Mouse (Mus musculus): ENCODE measurements around the gene Uqcrc2. TPM values are rescaled to one million over a fixed set of nuclear protein-coding genes. Genes with fewer than 3 reads are reported as not detected.

Gene Uqcrc2
- 195 and 203 TPM in 2 replicates for polyA plus RNA-seq (2015; fragmentation: Nextera tagmentation; extraction: Ambion mirVana)

- H3K27me3 ChIP-seq, result no peaks in the 10 kb centered on the region
- under 1% methylated on average over 45 of the region's 45 CpGs for WGBS
- peak within 1 kb of the TSS; percentile 96 for H3K9ac ChIP-seq (replicated peaks)
- peak within 1 kb of the TSS; percentile 92 for H3K4me3 ChIP-seq (replicated peaks)
- peaks cover 22% of the 10 kb centered on the region for H3K4me1 ChIP-seq (replicated peaks)
- H3K4me2 ChIP-seq (replicated peaks), result peak within 1 kb of the TSS; percentile 93
- H3K9me3 ChIP-seq, result no peaks in the 10 kb centered on the region
- peak; percentile 100 for ATAC-seq
- peaks cover 13% of the 10 kb centered on the region for H3K36me3 ChIP-seq
- H3K27ac ChIP-seq, result peak within 1 kb of the TSS; percentile 88
Observed at GRCm38 (mm10) chr7:120634711-120635361, at the start of gene Uqcrc2. Uqcrc2 (plus strand) TSS chr7:120635176.

- H3K27me3 ChIP-seq, result 0 out of 2 replicates have a peak, but pooled peaks cover 4% of the 10 kb centered on the region
- H3K27ac ChIP-seq, result peak overlapping the region; percentile 47
- ATAC-seq, result peak; percentile 49
Observed at GRCm38 (mm10) chr7:120597203-120597743, 37.7 kb upstream of the Uqcrc2 start.

DNA sequence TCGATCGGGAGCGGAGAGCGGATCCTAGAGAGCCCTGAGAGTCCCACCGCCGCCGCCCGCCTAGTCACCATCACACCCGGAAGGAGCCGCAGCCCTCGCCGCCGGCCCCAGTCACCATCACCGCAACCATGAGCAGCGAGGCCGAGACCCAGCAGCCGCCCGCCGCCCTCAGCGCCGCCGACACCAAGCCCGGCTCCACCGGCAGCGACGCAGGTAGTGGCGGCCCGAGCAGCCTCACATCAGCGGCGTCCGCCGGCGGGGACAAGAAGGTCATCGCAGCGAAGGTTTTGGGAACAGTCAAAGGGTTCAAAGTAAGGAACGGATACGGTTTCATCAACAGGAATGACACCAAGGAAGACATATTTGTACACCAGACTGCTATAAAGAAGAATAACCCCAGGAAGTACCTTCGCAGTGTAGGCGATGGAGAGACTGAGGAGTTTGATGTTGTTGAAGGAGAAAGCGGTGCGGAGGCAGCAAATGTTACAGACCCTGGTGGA is 37.2 kb upstream of the Uqcrc2 start:
- Histone ChIP-seq H3K36me3 (no peaks in the 10 kb centered on the region), H3K9ac (replicated peaks) (peak overlapping the region; percentile 73), H3K4me1 (replicated peaks) (peaks cover 6% of the 10 kb centered on the region; the same call in 1 of the 2 replicates), H3K9me3 (no peaks in the 10 kb centered on the region), H3K27me3 (0 out of 2 replicates have a peak, but pooled peaks cover 4% of the 10 kb centered on the region), H3K4me3 (replicated peaks) (peak overlapping the region; percentile 46), H3K4me2 (replicated peaks) (peak overlapping the region; percentile 68), H3K27ac (peak overlapping the region; percentile 47)
- 6% methylated on average over 41 of the region's 41 CpGs for WGBS
- peak; percentile 87 for ATAC-seq

More at GRCm38 (mm10) chr7:120597203-120597743, 37.7 kb upstream of the Uqcrc2 start:
- H3K9me3 ChIP-seq, result no peaks in the 10 kb centered on the region
- H3K36me3 ChIP-seq, result no peaks in the 10 kb centered on the region
- 73% methylated on average over 4 of the region's 4 CpGs for WGBS
- H3K4me1 ChIP-seq (replicated peaks), result peaks cover 6% of the 10 kb centered on the region; the same call in 1 of the 2 replicates
- H3K4me2 ChIP-seq (replicated peaks), result peak overlapping the region; percentile 68
- H3K9ac ChIP-seq (replicated peaks), result peak overlapping the region; percentile 73
- H3K4me3 ChIP-seq (replicated peaks), result peak overlapping the region; percentile 46

- no peak overlapping the region for H3K27ac ChIP-seq
- ATAC-seq, result no peak
- H3K27me3 ChIP-seq, result 0 out of 2 replicates have a peak, but pooled peaks cover 4% of the 10 kb centered on the region
- H3K9ac ChIP-seq (replicated peaks), result no peak overlapping the region
- WGBS, result 84% methylated on average over 7 of the region's 7 CpGs
- peak overlapping the region; percentile 68 for H3K4me2 ChIP-seq (replicated peaks)
- H3K4me1 ChIP-seq (replicated peaks), result peaks cover 6% of the 10 kb centered on the region; the same call in 1 of the 2 replicates
- no peaks in the 10 kb centered on the region for H3K36me3 ChIP-seq
- H3K4me3 ChIP-seq (replicated peaks), result peak overlapping the region; percentile 46
- no peaks in the 10 kb centered on the region for H3K9me3 ChIP-seq
Observed at GRCm38 (mm10) chr7:120598355-120598754, 36.6 kb upstream of the Uqcrc2 start.

GRCm38 (mm10) chr7:120620075-120620771 is 14.8 kb upstream of the Uqcrc2 start:
- no peaks in the 10 kb centered on the region for H3K4me1 ChIP-seq (replicated peaks)
- H3K36me3 ChIP-seq, result no peaks in the 10 kb centered on the region
- H3K4me2 ChIP-seq (replicated peaks), result no peak overlapping the region
- no peak for ATAC-seq
- H3K4me3 ChIP-seq (replicated peaks), result no peak overlapping the region
- WGBS, result 84% methylated on average over 8 of the region's 8 CpGs
- no peak overlapping the region for H3K27ac ChIP-seq
- H3K27me3 ChIP-seq, result no peaks in the 10 kb centered on the region
- H3K9me3 ChIP-seq, result no peaks in the 10 kb centered on the region
- no peak overlapping the region for H3K9ac ChIP-seq (replicated peaks)

DNA sequence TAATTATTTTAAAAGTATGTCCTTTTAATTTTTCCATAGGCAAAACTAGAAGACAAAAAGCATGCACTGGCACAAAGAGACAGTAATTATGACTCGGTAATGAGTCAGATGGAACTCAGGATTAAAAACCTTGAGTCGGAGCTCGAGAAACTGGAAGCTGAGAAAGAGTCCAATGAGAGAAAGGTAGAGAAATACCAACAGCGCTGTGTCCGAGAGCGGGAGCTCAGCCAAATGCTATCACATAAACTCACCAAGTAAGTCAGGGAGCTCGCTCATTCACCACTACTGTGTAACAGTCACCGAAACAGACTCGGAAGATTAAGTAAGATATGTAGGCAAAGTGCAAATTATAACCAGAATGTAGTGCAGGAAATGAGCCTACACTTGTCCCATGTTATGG is 14.1 kb upstream of the Uqcrc2 start:
- ATAC-seq, result no peak
- Histone ChIP-seq H3K27me3 (no peaks in the 10 kb centered on the region), H3K4me3 (replicated peaks) (no peak overlapping the region), H3K9ac (replicated peaks) (no peak overlapping the region), H3K4me1 (replicated peaks) (no peaks in the 10 kb centered on the region), H3K27ac (no peak overlapping the region), H3K36me3 (no peaks in the 10 kb centered on the region), H3K4me2 (replicated peaks) (no peak overlapping the region), H3K9me3 (no peaks in the 10 kb centered on the region)
- 89% methylated on average over 9 of the region's 9 CpGs for WGBS

DNA sequence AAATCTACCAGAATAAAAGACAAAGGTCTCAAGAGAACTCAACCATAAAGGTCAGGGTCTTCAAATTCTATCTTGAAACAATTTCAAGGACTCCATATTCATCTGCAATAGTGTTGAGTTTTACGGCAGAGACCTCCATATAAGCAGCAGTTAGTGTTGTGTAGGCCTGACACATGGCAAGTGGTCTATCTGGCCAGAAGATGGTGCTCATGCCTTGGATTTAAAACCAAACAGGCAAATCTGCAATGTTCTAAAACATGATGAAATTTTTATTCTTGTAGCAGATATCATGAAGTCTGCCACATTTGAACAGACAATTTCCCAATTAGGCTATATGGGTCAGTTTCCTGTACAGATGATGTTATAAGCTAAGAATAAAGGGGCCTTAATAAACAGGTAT is 2.5 kb upstream of the Uqcrc2 start:
- no peak overlapping the region for H3K4me3 ChIP-seq (replicated peaks)
- ATAC-seq, result no peak
- no peak overlapping the region for H3K9ac ChIP-seq (replicated peaks)
- no peaks in the 10 kb centered on the region for H3K36me3 ChIP-seq
- no peak overlapping the region for H3K27ac ChIP-seq
- H3K27me3 ChIP-seq, result no peaks in the 10 kb centered on the region
- H3K4me2 ChIP-seq (replicated peaks), result no peak overlapping the region
- no peaks in the 10 kb centered on the region for H3K9me3 ChIP-seq
- 79% methylated on average over 1 of the region's 1 CpGs for WGBS
- H3K4me1 ChIP-seq (replicated peaks), result peaks cover 22% of the 10 kb centered on the region

DNA sequence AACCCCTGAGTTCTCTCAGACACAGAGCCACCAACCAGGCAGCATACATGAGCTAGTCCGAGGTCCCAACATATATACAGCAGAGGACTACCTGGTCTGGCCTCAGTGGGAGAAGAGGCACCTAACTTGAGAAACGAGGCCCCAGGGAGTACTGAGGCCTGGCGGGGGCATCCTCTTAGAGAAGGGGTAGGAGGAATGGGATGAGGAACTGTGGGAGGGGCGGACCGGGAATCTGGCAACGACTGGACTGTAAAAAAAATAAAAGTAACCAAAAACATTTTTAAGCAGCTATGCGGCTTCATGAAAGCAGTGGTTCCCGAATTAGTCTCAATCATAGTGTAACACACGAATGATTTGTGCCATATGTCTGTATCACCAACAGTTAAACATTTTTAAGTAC is 675 bp upstream of the Uqcrc2 start:
- Histone ChIP-seq H3K27me3 (no peaks in the 10 kb centered on the region), H3K4me1 (replicated peaks) (peaks cover 22% of the 10 kb centered on the region), H3K4me3 (replicated peaks) (peak overlapping the region; percentile 92), H3K4me2 (replicated peaks) (peak overlapping the region; percentile 93), H3K27ac (peak overlapping the region; percentile 88), H3K9ac (replicated peaks) (peak overlapping the region; percentile 96), H3K36me3 (peaks cover 8% of the 10 kb centered on the region), H3K9me3 (no peaks in the 10 kb centered on the region)
- 5% methylated on average over 9 of the region's 9 CpGs for WGBS
- ATAC-seq, result peak; percentile 25; the same call in 1 of the 2 replicates

- ATAC-seq, result no peak
- peak overlapping the region; percentile 96 for H3K9ac ChIP-seq (replicated peaks)
Observed at GRCm38 (mm10) chr7:120635362-120635781, 396 bp downstream of the Uqcrc2 start.

GRCm38 (mm10) chr7:120635821-120636220 is 845 bp downstream of the Uqcrc2 start:
- H3K27me3 ChIP-seq, result no peaks in the 10 kb centered on the region
- peak overlapping the region; percentile 96 for H3K9ac ChIP-seq (replicated peaks)
- WGBS, result under 1% methylated on average over 11 of the region's 11 CpGs
- ATAC-seq, result no peak
- peaks cover 22% of the 10 kb centered on the region for H3K4me1 ChIP-seq (replicated peaks)
- H3K27ac ChIP-seq, result no peak overlapping the region
- peaks cover 21% of the 10 kb centered on the region for H3K36me3 ChIP-seq
- H3K9me3 ChIP-seq, result no peaks in the 10 kb centered on the region
- H3K4me3 ChIP-seq (replicated peaks), result peak overlapping the region; percentile 92
- H3K4me2 ChIP-seq (replicated peaks), result peak overlapping the region; percentile 93

More at GRCm38 (mm10) chr7:120635362-120635781, 396 bp downstream of the Uqcrc2 start:
- peak overlapping the region; percentile 88 for H3K27ac ChIP-seq
- H3K9me3 ChIP-seq, result no peaks in the 10 kb centered on the region
- under 1% methylated on average over 32 of the region's 32 CpGs for WGBS
- peaks cover 16% of the 10 kb centered on the region for H3K36me3 ChIP-seq
- no peaks in the 10 kb centered on the region for H3K27me3 ChIP-seq
- H3K4me3 ChIP-seq (replicated peaks), result peak overlapping the region; percentile 92
- H3K4me2 ChIP-seq (replicated peaks), result peak overlapping the region; percentile 93
- peaks cover 22% of the 10 kb centered on the region for H3K4me1 ChIP-seq (replicated peaks)

DNA sequence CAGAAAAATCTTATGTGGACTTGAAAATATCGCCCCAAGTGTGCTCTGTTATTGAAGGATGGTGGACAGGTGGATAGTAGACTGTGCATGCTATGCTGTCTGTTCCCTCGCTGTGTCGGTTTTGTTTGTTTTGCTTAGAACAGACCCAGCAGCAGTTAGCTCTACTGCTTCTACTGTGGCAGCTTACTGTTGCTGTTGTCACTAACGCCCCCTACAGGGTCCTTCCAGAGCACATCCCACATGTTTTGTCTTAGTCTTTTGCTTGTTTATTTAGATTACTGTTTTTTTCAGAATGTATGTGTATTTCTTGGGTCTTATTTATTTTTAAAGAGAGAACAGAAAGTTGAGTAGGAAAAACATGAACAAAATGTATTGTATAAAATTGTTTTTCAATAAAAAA is 8.2 kb downstream of the Uqcrc2 start:
- Histone ChIP-seq H3K4me3 (replicated peaks) (no peak overlapping the region), H3K27me3 (no peaks in the 10 kb centered on the region), H3K4me2 (replicated peaks) (no peak overlapping the region), H3K4me1 (replicated peaks) (no peaks in the 10 kb centered on the region), H3K9me3 (no peaks in the 10 kb centered on the region), H3K9ac (replicated peaks) (no peak overlapping the region), H3K36me3 (peaks cover 72% of the 10 kb centered on the region), H3K27ac (no peak overlapping the region)
- ATAC-seq, result no peak
- 76% methylated on average over 4 of the region's 4 CpGs for WGBS

- 92% methylated on average over 2 of the region's 2 CpGs for WGBS
- H3K4me2 ChIP-seq (replicated peaks), result no peak overlapping the region
- no peaks in the 10 kb centered on the region for H3K27me3 ChIP-seq
- H3K36me3 ChIP-seq, result peaks cover 86% of the 10 kb centered on the region
- H3K9ac ChIP-seq (replicated peaks), result no peak overlapping the region
- H3K9me3 ChIP-seq, result no peaks in the 10 kb centered on the region
- H3K4me1 ChIP-seq (replicated peaks), result no peaks in the 10 kb centered on the region
- no peak for ATAC-seq
- H3K4me3 ChIP-seq (replicated peaks), result no peak overlapping the region
- no peak overlapping the region for H3K27ac ChIP-seq
Observed at GRCm38 (mm10) chr7:120647849-120648248, 12.9 kb downstream of the Uqcrc2 start.
